Mouse (Mus musculus): ENCODE results near the gene Tmem143. TPM values are rescaled to one million over a fixed set of nuclear protein-coding genes. Genes with fewer than 3 reads are reported as not detected.
"Not testable (repeated sequence)": the region's sequence is repeated elsewhere in the genome, so short reads cannot be mapped to it uniquely, and the experiment has no call there.

The Tmem143 gene
- polyA plus RNA-seq, 1 experiment, result 28.7 TPM

- WGBS, result 29% methylated on average over 9 of the region's 9 CpGs
- DNase-seq (ENCODE audit: low read depth, low spot score), result no peak
Measured at GRCm38 (mm10) chr7:45920583-45921241, 24.0 kb downstream of the Tmem143 start.

DNA sequence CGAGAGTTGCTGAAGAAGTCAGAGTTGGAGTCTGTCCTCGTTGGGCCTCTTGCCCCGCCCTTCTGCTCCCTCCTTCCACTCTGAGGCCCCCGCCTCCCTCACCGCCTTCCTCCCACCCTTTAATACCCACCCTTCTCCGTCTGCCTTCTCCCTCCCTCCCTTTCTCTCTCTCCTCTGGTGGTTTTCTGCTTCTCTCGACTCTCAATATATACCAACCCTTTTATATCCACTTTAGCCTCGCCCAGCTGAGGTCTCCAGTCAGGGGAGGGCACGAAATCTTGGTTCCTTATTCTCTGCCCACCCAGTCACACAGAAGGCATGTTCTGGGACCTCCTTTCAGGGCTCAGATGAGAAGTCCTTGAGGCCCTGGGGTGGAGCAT is 24.5 kb downstream of the Tmem143 start, which contains the start of gene Emp3:
Gene Emp3 (minus strand): TSS at position 163 of the 380 bp plus-strand sequence.
- DNase-seq (ENCODE audit: low read depth, low spot score), result no peak
- WGBS, result 14% methylated on average over 9 of the region's 9 CpGs

- no peak for DNase-seq (ENCODE audit: low read depth, low spot score)
- 71% methylated on average over 12 of the region's 12 CpGs for WGBS
Measured at GRCm38 (mm10) chr7:45921950-45922600, 25.3 kb downstream of the Tmem143 start.

GRCm38 (mm10) chr7:45922928-45923761 is 26.4 kb downstream of the Tmem143 start:
- peak; percentile 94 for DNase-seq (ENCODE audit: low read depth, low spot score)
- under 1% methylated on average over 37 of the region's 37 CpGs for WGBS

DNA sequence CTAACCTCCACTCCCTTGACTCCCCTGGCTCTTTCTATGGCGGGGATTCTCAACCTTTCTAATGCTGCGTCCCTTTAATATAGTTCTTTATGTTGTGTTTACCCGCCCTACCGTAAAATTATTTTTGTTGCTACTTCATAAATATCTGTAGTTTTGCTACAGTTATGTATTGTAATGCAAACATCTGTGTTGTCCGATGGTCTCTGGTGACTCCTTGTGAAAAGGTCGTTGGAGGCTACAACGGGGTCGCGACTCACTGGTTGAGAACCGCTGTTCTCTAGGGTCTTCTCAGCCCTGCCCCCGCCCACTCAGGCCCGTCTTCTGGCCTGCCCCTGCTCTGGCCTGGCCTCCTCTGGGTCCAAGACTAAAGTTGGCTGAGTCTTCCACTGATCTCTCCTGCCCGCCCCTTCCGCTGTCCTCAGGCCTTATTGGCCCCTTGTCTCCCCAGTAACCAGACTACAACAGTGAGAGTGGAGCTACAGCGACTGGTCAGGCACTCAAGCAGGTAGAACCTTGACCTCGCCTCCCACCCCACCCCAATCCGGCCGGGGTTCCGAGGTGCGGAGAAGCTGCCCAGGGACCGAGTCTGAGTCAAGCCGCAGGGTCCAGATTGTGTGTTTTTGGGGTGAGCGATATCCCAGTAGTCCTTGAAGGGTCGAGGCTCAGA is 27.2 kb downstream of the Tmem143 start, which contains the start of gene Ccdc114:
Gene Ccdc114 (plus strand): TSS at position 311 of the 667 bp plus-strand sequence.
- peak; percentile 90 for DNase-seq (ENCODE audit: low read depth, low spot score)
- 6% methylated on average over 24 of the region's 24 CpGs for WGBS

DNA sequence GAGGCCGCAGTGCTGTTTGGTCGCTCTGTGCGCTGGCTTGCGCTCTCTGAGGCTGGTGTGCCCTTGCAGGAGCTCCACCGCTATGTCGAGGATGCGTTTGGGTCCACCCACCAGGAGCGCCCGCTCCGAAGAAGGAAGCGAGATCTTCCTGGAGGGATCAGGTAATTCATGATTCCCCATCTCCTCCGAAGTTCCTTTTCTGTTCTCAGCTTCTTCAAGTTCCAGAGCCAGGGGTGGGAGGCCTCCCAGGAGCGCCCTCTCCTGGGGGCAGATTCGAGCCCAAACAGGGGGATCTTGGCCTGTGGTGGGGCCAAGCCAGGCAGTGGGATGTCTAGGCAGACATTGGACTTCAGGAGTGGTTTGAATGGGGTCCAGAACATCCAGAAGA is 27.7 kb downstream of the Tmem143 start:
- DNase-seq (ENCODE audit: low read depth, low spot score), result no peak

DNA sequence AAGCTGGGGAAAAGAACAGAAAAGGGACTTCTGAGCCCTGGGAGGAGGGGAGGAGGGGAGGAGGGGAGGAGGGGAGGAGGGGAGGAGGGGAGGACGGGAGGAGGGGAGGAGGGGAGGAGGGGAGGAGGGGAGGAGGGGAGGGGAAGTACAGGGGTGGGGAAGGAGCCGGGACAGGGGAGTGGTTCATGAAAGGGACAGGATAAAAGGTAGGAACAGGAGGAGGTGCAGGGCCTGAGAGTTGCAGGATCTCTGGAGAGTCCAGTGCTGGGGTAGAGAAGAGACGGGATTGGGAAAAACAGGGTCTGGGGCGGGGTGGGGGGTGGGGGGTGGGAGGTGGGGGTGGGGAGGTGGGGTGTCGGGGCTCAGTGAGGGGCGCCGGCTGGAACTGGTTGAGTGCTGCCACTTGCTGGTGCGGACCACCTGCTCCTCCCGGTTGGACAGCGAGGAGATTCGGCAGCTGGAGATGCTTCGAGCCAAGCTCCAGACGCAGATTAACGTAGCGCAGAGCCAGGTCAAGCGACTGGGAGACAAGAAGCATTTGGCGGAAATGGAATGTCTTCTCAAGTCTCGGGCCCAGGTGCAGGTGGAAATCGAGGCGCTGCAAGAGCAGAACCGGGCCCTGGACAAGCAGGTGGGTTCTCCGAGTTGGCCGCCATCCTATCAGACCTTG is 32.0 kb downstream of the Tmem143 start:
- WGBS, result 67% methylated on average over 20 of the region's 23 CpGs
- no peak for DNase-seq (ENCODE audit: low read depth, low spot score)

More for the DNA sequence above, 27.7 kb downstream of the Tmem143 start:
- WGBS, result 21% methylated on average over 14 of the region's 14 CpGs

- no peak for DNase-seq (ENCODE audit: low read depth, low spot score)
- WGBS, result 95% methylated on average over 1 of the region's 1 CpGs
Measured at GRCm38 (mm10) chr7:45929688-45930087, 32.9 kb downstream of the Tmem143 start.

DNA sequence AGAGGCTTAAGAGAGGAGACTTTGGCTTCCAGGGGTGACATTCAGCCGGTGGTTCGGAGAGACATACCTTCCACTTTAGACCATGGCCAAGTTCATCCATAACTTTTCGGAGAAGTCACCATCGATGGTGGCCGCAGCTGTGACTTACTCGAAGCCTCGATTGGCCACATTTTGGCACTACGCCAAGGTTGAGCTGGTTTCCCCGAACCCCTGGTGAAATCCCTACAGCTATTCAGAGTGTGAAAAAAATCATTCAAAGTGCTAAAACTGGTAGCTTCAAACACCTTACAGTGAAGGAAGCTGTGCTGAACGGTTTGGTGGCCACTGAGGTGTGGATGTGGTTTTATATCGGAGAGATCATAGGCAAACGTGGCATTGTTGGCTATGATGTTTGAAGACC is 37.0 kb downstream of the Tmem143 start:
- WGBS, result 80% methylated on average over 12 of the region's 12 CpGs
- DNase-seq (ENCODE audit: low read depth, low spot score), result not testable (repeated sequence)

DNA sequence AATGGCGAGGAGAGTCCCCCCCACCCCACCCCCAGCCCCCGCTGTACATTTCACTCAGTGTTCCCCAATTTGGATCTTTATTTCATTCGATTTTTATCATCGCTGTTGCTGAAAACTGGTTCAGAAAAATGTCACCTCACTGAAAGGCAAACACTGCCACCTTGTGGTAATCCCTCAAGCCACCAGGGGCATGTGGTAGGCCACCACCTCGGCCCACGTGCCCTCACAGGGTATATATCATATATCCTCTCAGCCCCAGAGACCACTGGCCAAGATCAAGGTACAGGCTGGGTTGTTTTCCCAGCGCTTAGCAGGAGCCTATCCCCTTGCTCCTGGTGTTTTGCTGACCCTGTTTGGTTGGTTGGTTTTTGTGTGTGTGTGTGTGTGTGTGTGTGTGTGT is 38.4 kb downstream of the Tmem143 start:
- DNase-seq (ENCODE audit: low read depth, low spot score), result no peak
- WGBS, result 14% methylated on average over 7 of the region's 7 CpGs

DNA sequence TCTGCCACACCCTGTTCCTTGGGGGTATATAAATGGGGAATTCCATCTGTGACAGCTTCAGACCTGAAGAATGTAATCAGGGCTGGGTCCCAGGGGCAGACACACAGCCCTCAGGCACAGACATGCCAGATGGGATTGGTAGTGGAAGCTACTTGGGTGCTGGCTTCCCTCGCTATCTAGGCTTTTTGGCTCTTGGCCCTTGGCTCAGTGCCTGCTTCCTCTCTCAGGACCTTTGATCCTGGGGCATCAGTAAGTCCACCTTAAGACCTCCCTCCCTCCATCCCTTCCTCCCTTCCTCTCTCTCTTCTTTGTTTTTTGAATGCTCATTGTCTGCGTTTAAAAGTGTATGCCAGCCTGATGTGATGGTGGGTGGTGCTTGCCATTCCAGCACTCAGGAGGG is 43.1 kb downstream of the Tmem143 start:
- WGBS, result 16% methylated on average over 2 of the region's 2 CpGs
- DNase-seq (ENCODE audit: low read depth, low spot score), result no peak

DNA sequence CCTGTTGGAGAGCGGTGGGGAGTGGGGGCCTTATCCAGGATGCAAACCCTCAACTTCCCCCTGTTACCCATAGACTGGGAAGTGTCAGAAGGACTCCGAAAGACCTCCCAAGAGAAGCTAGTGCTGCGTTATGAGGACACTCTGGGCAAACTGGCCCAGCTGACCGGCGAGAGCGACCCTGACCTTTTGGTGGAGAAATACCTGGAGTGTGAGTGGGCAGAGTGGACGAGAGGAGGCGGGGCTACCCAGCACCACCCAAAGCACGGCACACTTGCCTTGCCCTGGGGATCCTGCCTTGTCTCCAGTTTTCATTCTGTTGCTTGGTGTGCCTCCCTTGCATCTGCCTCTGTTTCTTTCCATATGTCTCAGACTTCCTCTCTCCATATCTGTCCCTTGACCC is 45.2 kb downstream of the Tmem143 start:
- WGBS, result 85% methylated on average over 9 of the region's 9 CpGs

DNA sequence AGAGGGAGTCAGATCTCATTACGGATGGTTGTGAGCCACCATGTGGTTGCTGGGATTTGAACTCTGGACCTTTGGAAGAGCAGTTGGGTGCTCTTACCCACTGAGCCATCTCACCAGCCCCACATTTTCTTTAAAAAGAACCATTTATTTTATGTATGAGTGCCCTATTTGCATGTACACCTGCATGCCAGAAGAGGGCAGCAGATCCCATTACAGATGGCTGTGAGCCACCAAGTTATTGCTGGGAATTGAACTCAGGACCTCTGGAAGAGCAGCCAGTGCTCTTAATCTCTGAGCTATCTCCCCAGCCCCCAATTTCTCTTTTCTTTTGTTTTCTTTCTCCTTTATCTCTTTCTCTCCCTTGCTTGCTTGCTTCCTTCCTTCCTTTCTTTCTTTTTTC is 46.5 kb downstream of the Tmem143 start:
- DNase-seq (ENCODE audit: low read depth, low spot score), result not testable (repeated sequence)
- WGBS, result 42% methylated on average over 1 of the region's 1 CpGs

More for the DNA sequence above, 45.2 kb downstream of the Tmem143 start:
- no peak for DNase-seq (ENCODE audit: low read depth, low spot score)

- WGBS, result 78% methylated on average over 4 of the region's 4 CpGs
- DNase-seq (ENCODE audit: low read depth, low spot score), result no peak
Measured at GRCm38 (mm10) chr7:45949061-45949460, 52.3 kb downstream of the Tmem143 start.

DNA sequence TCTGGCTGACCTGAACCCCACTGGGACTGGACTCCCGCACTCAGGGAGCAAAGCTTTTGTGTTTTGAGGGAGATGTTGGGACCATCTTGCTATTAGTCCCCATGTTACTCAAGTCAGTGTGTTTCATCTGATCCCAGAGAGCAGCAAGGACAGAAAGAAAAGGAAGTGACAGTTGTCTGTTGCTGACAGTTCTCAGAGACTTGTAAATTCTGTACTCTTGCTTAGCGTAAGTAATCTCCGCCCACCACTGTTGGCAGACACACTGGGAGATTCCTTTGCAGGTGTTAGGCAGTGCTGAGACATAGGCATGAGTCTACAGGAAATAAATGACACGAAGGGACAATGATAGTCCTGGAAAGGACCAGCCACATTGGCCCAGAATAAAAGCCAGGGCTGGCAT is 59.9 kb downstream of the Tmem143 start:
- WGBS, result 27% methylated on average over 4 of the region's 4 CpGs
- DNase-seq (ENCODE audit: low read depth, low spot score), result no peak

Measured in large intestine, adult 2 months (tissue).